Comparison of ENCODE assay signal across 19 mouse cellular contexts in the genomic region with DNA sequence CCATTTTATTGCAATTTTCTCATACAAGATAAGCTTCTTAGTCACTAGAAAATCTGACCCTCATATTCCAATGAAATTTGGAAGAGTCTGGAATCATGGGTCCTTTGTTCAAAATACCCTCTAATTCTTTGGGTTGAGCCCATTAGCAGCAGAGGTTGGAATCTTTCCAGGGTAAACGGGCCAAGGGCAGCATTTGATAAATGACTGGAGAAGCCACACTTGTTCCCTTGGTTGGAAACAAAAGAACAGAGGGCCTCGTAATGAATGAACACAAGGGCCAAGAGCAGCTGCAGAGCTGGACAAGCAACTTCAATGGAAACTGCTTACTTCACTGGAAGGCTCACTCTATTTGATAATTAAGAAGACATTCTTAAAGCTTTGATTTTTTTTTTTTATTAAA.
DNase-seq lines count a peak whose midpoint lies in the region; ATAC-seq and TF ChIP-seq lines count a peak whose summit lies in the region.
"Had no signal": no experiment of that assay in that cellular context is flagged by ENCODE, and none has a peak within 500 bp of the region (broad histone marks: within the 10 kb centered on the region; RNA-seq: fewer than 3 reads in every experiment).

No protein-coding gene starts in this region.

- no peak overlapping the region for H3K27ac ChIP-seq in forebrain, postnatal 0 days (ENCODE audit: low read depth, low read length)
- no peak overlapping the region for H3K27ac ChIP-seq in forebrain, embryonic 11.5 days (ENCODE audit: low read depth, low read length)
- H3K27ac ChIP-seq in neural tube, embryonic 15.5 days (replicated peaks) = 0 out of 2 replicates have a peak overlapping the region, but pooled peaks have one; percentile 13
- H3K27ac ChIP-seq in intestine, embryonic 16.5 days (ENCODE audit: low read length) = no peak overlapping the region
- H3K27ac ChIP-seq: heart, embryonic 10.5 days; kidney, embryonic 15.5 days; layer of hippocampus, adult 2 months; lung, embryonic 15.5 days had no signal

- WGBS in forebrain, postnatal 0 days = 17% methylated on average over 2 of the region's 2 CpGs
- WGBS in forebrain, embryonic 11.5 days = 10% methylated on average over 2 of the region's 2 CpGs
- WGBS in neural tube, embryonic 15.5 days = 21% methylated on average over 2 of the region's 2 CpGs
- WGBS in intestine, embryonic 16.5 days = 38% methylated on average over 2 of the region's 2 CpGs

- no peaks in the 10 kb centered on the region for H3K9me3 ChIP-seq in forebrain, postnatal 0 days (ENCODE audit: low read length)
- H3K9me3 ChIP-seq in forebrain, embryonic 11.5 days (ENCODE audit: control insufficient read depth, low read length) = no peaks in the 10 kb centered on the region
- H3K9me3 ChIP-seq in neural tube, embryonic 15.5 days (replicated peaks) = no peaks in the 10 kb centered on the region
- H3K9me3 ChIP-seq in intestine, embryonic 16.5 days (ENCODE audit: control insufficient read depth, low read length) = no peaks in the 10 kb centered on the region
- H3K9me3 ChIP-seq: heart, embryonic 10.5 days; kidney, embryonic 15.5 days; lung, embryonic 15.5 days had no signal

- no peak overlapping the region for H3K4me2 ChIP-seq in forebrain, postnatal 0 days (ENCODE audit: low read depth)
- no peak overlapping the region for H3K4me2 ChIP-seq in forebrain, embryonic 11.5 days (ENCODE audit: low read depth, low read length, severe bottlenecking)
- H3K4me2 ChIP-seq in neural tube, embryonic 15.5 days = no peak overlapping the region
- H3K4me2 ChIP-seq in intestine, embryonic 16.5 days (ENCODE audit: low read depth, low read length) = no peak overlapping the region
- H3K4me2 ChIP-seq: kidney, embryonic 15.5 days; liver, embryonic 11.5 days; lung, embryonic 15.5 days had no signal

- no peak for ATAC-seq in forebrain, postnatal 0 days
- no peak for ATAC-seq in forebrain, embryonic 11.5 days (replicated peaks; ENCODE audit: low FRiP score)
- no peak for ATAC-seq in neural tube, embryonic 15.5 days (ENCODE audit: low FRiP score)
- no peak for ATAC-seq in intestine, embryonic 16.5 days
- ATAC-seq: activated CD4-positive, CD25-positive, alpha-beta regulatory T cell, adult 4 months had no signal

- TF ChIP-seq CTCF in forebrain, postnatal 0 days (IDR thresholded peaks at IDR 0.05; ENCODE audit: low read depth) = no peak

- no peaks in the 10 kb centered on the region for H3K36me3 ChIP-seq in forebrain, postnatal 0 days (ENCODE audit: insufficient read depth)
- H3K36me3 ChIP-seq in forebrain, embryonic 11.5 days (ENCODE audit: control insufficient read depth, insufficient read depth, low read length) = no peaks in the 10 kb centered on the region
- no peaks in the 10 kb centered on the region for H3K36me3 ChIP-seq in neural tube, embryonic 15.5 days
- no peaks in the 10 kb centered on the region for H3K36me3 ChIP-seq in intestine, embryonic 16.5 days (ENCODE audit: control insufficient read depth, insufficient read depth, low read length)
- H3K36me3 ChIP-seq: heart, embryonic 10.5 days; kidney, embryonic 15.5 days; lung, embryonic 15.5 days had no signal

- no peak overlapping the region for H3K4me3 ChIP-seq in forebrain, postnatal 0 days (ENCODE audit: low read depth, low read length)
- no peak overlapping the region for H3K4me3 ChIP-seq in forebrain, embryonic 11.5 days (ENCODE audit: low read depth, low read length)
- H3K4me3 ChIP-seq in neural tube, embryonic 15.5 days (replicated peaks) = no peak overlapping the region
- no peak overlapping the region for H3K4me3 ChIP-seq in intestine, embryonic 16.5 days (ENCODE audit: low read length)
- H3K4me3 ChIP-seq: erythroblast, embryonic 14.5 days; heart, embryonic 10.5 days; kidney, embryonic 15.5 days; layer of hippocampus, adult 2 months; lung, embryonic 15.5 days had no signal

- no peaks in the 10 kb centered on the region for H3K27me3 ChIP-seq in forebrain, postnatal 0 days (ENCODE audit: insufficient read depth, low read length)
- H3K27me3 ChIP-seq in forebrain, embryonic 11.5 days (ENCODE audit: control insufficient read depth, insufficient read depth, low read length) = no peaks in the 10 kb centered on the region
- H3K27me3 ChIP-seq in neural tube, embryonic 15.5 days (replicated peaks) = no peaks in the 10 kb centered on the region
- H3K27me3 ChIP-seq in intestine, embryonic 16.5 days (replicated peaks; ENCODE audit: control insufficient read depth, insufficient read depth, low read length) = no peaks in the 10 kb centered on the region
- H3K27me3 ChIP-seq: lung, embryonic 15.5 days had no signal

- no peaks in the 10 kb centered on the region for H3K4me1 ChIP-seq in forebrain, postnatal 0 days (ENCODE audit: insufficient read depth)
- peaks cover 6% of the 10 kb centered on the region for H3K4me1 ChIP-seq in forebrain, embryonic 11.5 days (replicated peaks; ENCODE audit: control insufficient read depth, insufficient read depth, low read length)
- peaks cover 22% of the 10 kb centered on the region for H3K4me1 ChIP-seq in neural tube, embryonic 15.5 days
- H3K4me1 ChIP-seq in intestine, embryonic 16.5 days (ENCODE audit: control insufficient read depth, insufficient read depth, low read length) = peaks cover 12% of the 10 kb centered on the region; the same call in 1 of the 2 replicates

- H3K9ac ChIP-seq in forebrain, postnatal 0 days = no peak overlapping the region
- no peak overlapping the region for H3K9ac ChIP-seq in forebrain, embryonic 11.5 days (ENCODE audit: low read length)
- no peak overlapping the region for H3K9ac ChIP-seq in neural tube, embryonic 15.5 days (replicated peaks)
- H3K9ac ChIP-seq in intestine, embryonic 16.5 days (ENCODE audit: low read depth, low read length) = no peak overlapping the region
- H3K9ac ChIP-seq: kidney, embryonic 15.5 days; lung, embryonic 15.5 days had no signal

- peak; percentile 24 for DNase-seq in adrenal gland, adult 8-10 months
- DNase-seq in adrenal gland, adult 18-20 months (ENCODE audit: low spot score in 2 of 2) = no peak
- DNase-seq in forebrain, postnatal 0 days = peak; percentile 48
- no peak for DNase-seq in forebrain, embryonic 11.5 days (ENCODE audit: low spot score)
- no peak for DNase-seq in neural tube, embryonic 10.5 days (ENCODE audit: extremely low spot score, low spot score)
- DNase-seq in adipocyte (ENCODE audit: low spot score) = no peak
- DNase-seq: gastrocnemius, postnatal 36 days; heart, postnatal 14 days; right cerebral cortex, adult 18-20 months; thymus, postnatal 25 days had no signal

Comparison
In these comparisons a context has a peak if more than half of its experiments do, and no peak if none do; other contexts are left out.
1. DNase-seq: peak in adrenal gland, adult 8-10 months (single experiment) and forebrain, postnatal 0 days (single experiment); none in adrenal gland, adult 18-20 months (0 of 2), forebrain, embryonic 11.5 days (single experiment), neural tube, embryonic 10.5 days (single experiment) and adipocyte (single experiment).